In the genomic region with DNA sequence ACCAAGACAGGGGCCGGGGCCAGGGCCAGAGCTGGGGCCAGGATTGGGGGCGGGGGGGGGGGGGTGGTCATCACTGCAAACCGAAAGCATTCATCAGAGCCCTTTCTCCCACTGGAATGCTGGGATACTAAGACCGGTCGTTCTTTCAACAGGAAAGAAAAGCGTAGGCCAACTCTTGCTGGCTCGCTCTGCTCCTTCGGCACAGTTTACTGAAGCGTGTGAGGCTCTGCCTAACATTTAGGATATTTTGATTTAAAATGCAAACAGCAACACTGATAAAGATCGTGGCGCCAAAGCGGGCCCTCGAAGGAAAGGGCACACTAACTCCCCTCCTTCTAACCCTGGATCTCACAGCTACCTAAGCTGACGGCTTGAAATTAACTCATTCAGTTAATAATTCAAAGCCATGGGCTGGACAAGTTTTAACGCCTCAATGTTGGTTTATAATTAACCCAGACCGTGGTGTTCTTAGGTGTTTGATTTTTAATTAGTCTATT, we compare ENCODE assay signal across 8 mouse cellular contexts.
DNase-seq lines count a peak whose midpoint lies in the region; ATAC-seq and TF ChIP-seq lines count a peak whose summit lies in the region.

No protein-coding gene starts in this region.

- H3K9ac ChIP-seq in lung, embryonic 15.5 days, result no peak overlapping the region
- H3K9ac ChIP-seq in forebrain, postnatal 0 days, result no peak overlapping the region
- H3K9ac ChIP-seq in kidney, embryonic 15.5 days, result no peak overlapping the region
- no peak overlapping the region for H3K9ac ChIP-seq in neural tube, embryonic 14.5 days (replicated peaks; ENCODE audit: low read depth, low read length)

- H3K4me2 ChIP-seq in lung, embryonic 15.5 days, result peak overlapping the region; percentile 16; the same call in 1 of the 2 replicates
- H3K4me2 ChIP-seq in forebrain, postnatal 0 days (ENCODE audit: low read depth), result peak overlapping the region; percentile 1; the same call in 1 of the 2 replicates
- peak overlapping the region; percentile 30 for H3K4me2 ChIP-seq in kidney, embryonic 15.5 days
- no peak overlapping the region for H3K4me2 ChIP-seq in neural tube, embryonic 14.5 days (ENCODE audit: low read depth, low read length)

- H3K27me3 ChIP-seq in lung, embryonic 15.5 days, result no peaks in the 10 kb centered on the region
- no peaks in the 10 kb centered on the region for H3K27me3 ChIP-seq in forebrain, postnatal 0 days (ENCODE audit: insufficient read depth, low read length)
- no peaks in the 10 kb centered on the region for H3K27me3 ChIP-seq in kidney, embryonic 15.5 days
- H3K27me3 ChIP-seq in neural tube, embryonic 14.5 days (ENCODE audit: control insufficient read depth, insufficient read depth, low read length), result no peaks in the 10 kb centered on the region

- 32% methylated on average over 16 of the region's 16 CpGs for WGBS in lung, embryonic 15.5 days
- WGBS in forebrain, postnatal 0 days, result 27% methylated on average over 16 of the region's 16 CpGs
- 26% methylated on average over 16 of the region's 16 CpGs for WGBS in kidney, embryonic 15.5 days
- WGBS in neural tube, embryonic 14.5 days, result 56% methylated on average over 16 of the region's 16 CpGs

- TF ChIP-seq CTCF in forebrain, postnatal 0 days (IDR thresholded peaks at IDR 0.05; ENCODE audit: low read depth), result no peak

- no peak overlapping the region for H3K4me3 ChIP-seq in lung, embryonic 15.5 days
- H3K4me3 ChIP-seq in forebrain, postnatal 0 days (ENCODE audit: low read depth, low read length), result no peak overlapping the region
- H3K4me3 ChIP-seq in kidney, embryonic 15.5 days (replicated peaks), result no peak overlapping the region
- H3K4me3 ChIP-seq in neural tube, embryonic 14.5 days (ENCODE audit: low read depth, low read length), result no peak overlapping the region

- no peaks in the 10 kb centered on the region for H3K9me3 ChIP-seq in lung, embryonic 15.5 days
- H3K9me3 ChIP-seq in forebrain, postnatal 0 days (ENCODE audit: low read length), result no peaks in the 10 kb centered on the region
- no peaks in the 10 kb centered on the region for H3K9me3 ChIP-seq in kidney, embryonic 15.5 days (replicated peaks)
- no peaks in the 10 kb centered on the region for H3K9me3 ChIP-seq in neural tube, embryonic 14.5 days (ENCODE audit: control insufficient read depth, low read length)

- ATAC-seq in lung, embryonic 15.5 days (ENCODE audit: borderline replicate concordance, extremely low read depth, low FRiP score, low TSS enrichment), result no peak
- ATAC-seq in forebrain, postnatal 0 days, result peak; percentile 28; the same call in 1 of the 2 replicates
- ATAC-seq in kidney, embryonic 15.5 days (replicated peaks; ENCODE audit: low FRiP score), result peak; percentile 55
- ATAC-seq in neural tube, embryonic 14.5 days (ENCODE audit: low read depth), result 0 out of 2 replicates have a peak, but pooled peaks have one; percentile 47

- peaks cover 83% of the 10 kb centered on the region for H3K4me1 ChIP-seq in lung, embryonic 15.5 days
- peaks cover 21% of the 10 kb centered on the region for H3K4me1 ChIP-seq in forebrain, postnatal 0 days (ENCODE audit: insufficient read depth)
- peaks cover 90% of the 10 kb centered on the region for H3K4me1 ChIP-seq in kidney, embryonic 15.5 days
- peaks cover 42% of the 10 kb centered on the region for H3K4me1 ChIP-seq in neural tube, embryonic 14.5 days (ENCODE audit: control insufficient read depth, insufficient read depth, low read length)

- H3K27ac ChIP-seq in lung, embryonic 15.5 days, result peak overlapping the region; percentile 56
- H3K27ac ChIP-seq in forebrain, postnatal 0 days (ENCODE audit: low read depth, low read length), result peak overlapping the region; percentile 54; the same call in 1 of the 2 replicates
- H3K27ac ChIP-seq in kidney, embryonic 15.5 days, result peak overlapping the region; percentile 93
- peak overlapping the region; percentile 11; the same call in 1 of the 2 replicates for H3K27ac ChIP-seq in neural tube, embryonic 14.5 days (ENCODE audit: low read depth, low read length)

- H3K36me3 ChIP-seq in lung, embryonic 15.5 days, result no peaks in the 10 kb centered on the region
- H3K36me3 ChIP-seq in forebrain, postnatal 0 days (ENCODE audit: insufficient read depth), result no peaks in the 10 kb centered on the region
- 0 out of 2 replicates have a peak, but pooled peaks cover 3% of the 10 kb centered on the region for H3K36me3 ChIP-seq in kidney, embryonic 15.5 days
- H3K36me3 ChIP-seq in neural tube, embryonic 14.5 days (ENCODE audit: control insufficient read depth, insufficient read depth, low read length), result no peaks in the 10 kb centered on the region

- DNase-seq in lung, postnatal 25 days (ENCODE audit: low spot score), result no peak
- no peak for DNase-seq in forebrain, postnatal 0 days
- DNase-seq in frontal cortex, postnatal 14 days (ENCODE audit: low spot score in 2 of 2), result no peak
- DNase-seq in left cerebral cortex, adult 11 months (ENCODE audit: low spot score), result no peak
- no peak for DNase-seq in gastrocnemius, postnatal 25 days

Comparison
In these comparisons a context has a peak if more than half of its experiments do, and no peak if none do; other contexts are left out.
1. H3K27ac ChIP-seq: peak in every context shown above with its lines; median percentile 93 in kidney, embryonic 15.5 days; 56 in lung, embryonic 15.5 days; 54 in forebrain, postnatal 0 days; 11 in neural tube, embryonic 14.5 days.